Mouse (Mus musculus): ENCODE results near the gene Foxn1.

DNA sequence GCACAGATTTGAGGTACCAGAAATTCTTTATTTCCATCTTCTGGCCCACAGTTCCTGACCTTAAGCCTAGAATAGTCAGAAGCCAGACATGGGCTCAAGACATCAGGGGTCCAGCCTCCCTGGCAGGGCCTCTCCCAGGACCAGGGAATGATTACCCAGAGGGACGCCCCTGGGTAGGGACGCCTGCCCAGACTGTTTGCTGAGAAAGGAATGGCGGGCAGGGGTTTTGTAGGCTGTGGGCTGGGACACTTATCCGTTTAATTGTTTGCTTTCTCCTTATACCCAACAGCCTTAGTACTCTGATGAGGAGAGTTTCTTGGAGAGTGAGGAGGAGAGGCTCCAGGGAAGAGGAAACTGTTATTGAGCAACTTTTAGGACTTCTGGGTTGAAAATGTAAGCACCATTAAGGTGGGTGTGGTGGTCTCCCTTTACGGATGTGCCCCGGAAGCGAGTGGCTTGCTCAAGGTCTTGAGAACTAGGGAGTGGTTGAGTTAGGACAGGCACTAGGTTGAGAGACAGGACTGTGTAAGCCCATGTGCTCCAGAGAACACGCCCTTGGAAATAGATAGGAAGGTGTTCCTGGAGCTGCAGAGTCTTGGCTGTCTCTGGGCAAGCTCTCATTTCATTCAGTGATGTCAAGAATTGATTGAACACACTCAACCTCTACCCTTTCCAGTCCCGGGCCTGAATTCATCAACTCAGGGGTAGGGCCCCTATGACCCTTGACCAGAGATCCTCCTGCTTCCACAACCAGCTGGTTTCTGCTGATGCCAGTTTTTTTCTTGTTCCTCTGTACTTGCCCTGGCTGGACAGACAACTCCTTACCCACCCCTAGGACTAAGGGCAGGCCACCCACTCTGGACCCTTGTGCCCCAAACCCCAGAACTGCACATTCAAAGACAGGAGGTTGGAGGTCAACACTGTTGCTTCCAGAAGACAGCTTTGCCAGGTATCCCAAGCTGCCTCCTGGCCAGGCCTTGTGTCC, 22.2 kb upstream of the Foxn1 start:
- TF ChIP-seq CTCF (IDR thresholded peaks at IDR 0.05; ENCODE audit: low read depth, low read length) (no peak), POLR2A (IDR thresholded peaks at IDR 0.05; ENCODE audit: borderline replicate concordance, low read depth, low read length) (no peak)
